Mouse (Mus musculus) left cerebral cortex, adult 11 months (tissue): ENCODE measurements around the gene Camkv.

Experiments used
- DNase-seq: peaks from one replicate; pipeline ENCODE4 v3.0.0; 2022; ENCODE audit warnings: low spot score

Camkv gene

DNA sequence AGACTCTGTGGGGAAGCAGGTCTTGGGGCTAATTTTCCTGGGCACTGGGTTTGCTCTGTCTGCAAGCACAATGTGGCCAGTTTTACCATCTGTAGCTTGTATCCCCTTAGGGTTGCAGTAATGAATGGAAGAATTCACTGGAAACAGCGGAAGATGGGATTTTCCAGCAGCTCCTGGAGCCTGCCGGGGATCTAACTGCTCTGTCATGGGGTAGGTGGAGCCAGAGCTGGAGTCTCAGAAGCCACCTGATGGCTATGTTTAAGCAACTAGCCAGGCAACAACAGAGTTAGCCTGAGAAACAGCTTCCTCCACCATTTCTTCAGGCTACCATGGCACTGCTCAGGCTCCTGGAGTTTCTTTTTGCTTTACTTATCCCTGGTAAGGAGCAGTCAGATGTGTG is 56.7 kb downstream of the Camkv start, which contains the start of gene Cdhr4:
Cdhr4 (plus strand) TSS at position 301 of the 400 bp plus-strand sequence.
- DNase-seq: no peak

DNA sequence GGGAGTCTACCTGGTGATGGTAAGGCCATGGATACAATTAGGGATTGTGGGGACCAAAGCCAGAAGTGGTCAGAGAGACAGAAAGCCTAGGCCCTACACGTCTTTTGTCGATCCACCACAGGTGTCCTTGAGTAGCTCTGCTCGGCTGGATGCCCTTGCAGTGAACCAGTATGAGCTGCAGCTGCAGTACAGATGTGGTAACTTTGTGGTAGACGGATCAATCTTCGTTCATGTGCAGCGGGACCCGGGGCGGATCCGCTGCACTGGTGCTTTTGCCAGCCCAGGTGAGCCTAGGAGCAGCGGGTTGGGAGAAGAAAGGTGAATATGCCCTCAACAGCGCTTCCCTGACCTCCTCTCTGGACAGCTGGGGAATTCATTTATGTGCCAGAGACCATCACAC is 57.5 kb downstream of the Camkv start:
- no peak for DNase-seq

DNA sequence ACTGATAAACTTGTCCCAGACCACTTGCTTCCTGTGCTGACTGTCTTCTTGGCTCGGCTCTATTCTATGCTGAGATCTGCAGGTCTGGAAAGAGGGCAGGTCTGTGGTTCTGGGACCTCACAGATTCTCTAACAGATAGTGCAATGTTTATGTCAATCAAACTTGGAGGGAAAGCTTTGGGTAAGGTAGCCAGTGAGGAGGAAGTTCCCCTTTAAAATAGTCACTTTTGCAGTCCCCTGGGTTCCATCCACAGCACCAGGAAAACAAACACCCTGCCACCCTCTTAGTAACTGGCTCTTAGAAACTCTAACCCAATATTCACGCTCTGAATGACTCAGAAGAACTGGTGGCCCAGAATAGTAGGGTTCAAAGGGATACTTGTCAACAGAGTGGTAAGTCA is 59.0 kb downstream of the Camkv start:
- no peak for DNase-seq

DNA sequence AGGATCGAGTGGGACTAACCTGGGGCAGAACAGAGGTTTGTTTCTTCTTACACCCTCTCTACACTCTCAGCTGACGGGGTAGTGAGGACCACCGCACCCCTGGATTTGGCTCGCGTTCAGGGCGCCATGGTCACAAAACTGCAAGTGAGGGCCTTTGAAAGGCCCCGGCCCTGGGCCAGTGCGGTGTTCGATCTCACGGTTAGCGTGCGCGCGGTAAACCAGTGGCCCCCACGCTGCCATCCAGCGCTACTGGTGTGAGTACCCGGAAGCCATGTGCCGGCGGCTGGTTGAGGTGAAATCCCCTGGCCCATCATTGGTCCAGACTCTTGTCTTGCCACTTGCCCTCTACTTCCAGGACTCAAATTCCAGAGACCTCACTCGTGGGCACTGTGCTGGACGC is 60.0 kb downstream of the Camkv start:
- DNase-seq: no peak

DNA sequence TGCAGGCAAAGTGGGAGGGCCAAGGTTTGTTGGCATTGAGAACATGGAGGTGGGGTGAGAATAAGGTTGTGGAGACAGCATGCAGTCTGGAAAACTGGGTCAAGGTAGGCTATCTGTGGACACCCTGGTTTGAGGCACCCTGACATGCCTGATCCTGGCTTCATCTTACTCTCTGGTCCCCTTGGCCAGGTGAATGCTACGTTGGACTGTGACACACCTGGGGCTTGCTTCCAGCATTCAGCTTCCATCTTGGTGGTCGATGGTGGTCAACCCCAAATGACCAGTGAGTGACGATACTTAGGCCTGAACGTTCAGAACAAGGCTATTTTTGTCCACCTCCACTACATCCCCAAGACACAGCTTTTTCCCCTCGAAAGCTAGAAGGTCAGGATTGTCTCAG is 60.6 kb downstream of the Camkv start, which contains the start of gene Gm20662:
Gm20662 (plus strand) TSS at position 301 of the 400 bp plus-strand sequence.
- no peak for DNase-seq
